Mouse (Mus musculus) hindbrain, embryonic 13.5 days (tissue): ENCODE results near the gene Sptbn2. TPM values are rescaled to one million over a fixed set of nuclear protein-coding genes. Genes with fewer than 3 reads are reported as not detected.

Source experiments
- ATAC-seq: fragments of 200-750 bp; cut with Nextera tagmentation; 2 replicates; pipeline ENCODE4 v1.8.0; 2017; ENCODE audit warnings: moderate TSS enrichment; ENCODE audit not compliant: low FRiP score
- H3K27ac ChIP-seq: fragments of 300-500 bp; sonication (generic); 2 replicates; pipeline ENCODE4 v1.5.1; 2015; ENCODE audit warnings: inconsistent platforms, mild to moderate bottlenecking, moderate library complexity
- H3K27me3 ChIP-seq: fragments of 300-500 bp; sonication (generic); 2 replicates; pipeline ENCODE4 v1.6.1; 2015; ENCODE audit warnings: mild to moderate bottlenecking, inconsistent platforms
- H3K36me3 ChIP-seq: fragments of 300-500 bp; sonication (generic); 2 replicates; pipeline ENCODE4 v1.6.1; 2015; ENCODE audit warnings: mild to moderate bottlenecking, inconsistent platforms
- H3K4me1 ChIP-seq: fragments of 300-500 bp; sonication (generic); replicated peaks from 2 replicates; pipeline ENCODE4 v1.6.1; 2015; ENCODE audit warnings: inconsistent platforms
- H3K4me2 ChIP-seq: fragments of 300-500 bp; sonication (generic); 2 replicates; pipeline ENCODE4 v1.6.1; 2015; ENCODE audit warnings: inconsistent platforms, mild to moderate bottlenecking, moderate library complexity
- H3K4me3 ChIP-seq: fragments of 300-500 bp; sonication (generic); 2 replicates; pipeline ENCODE4 v1.5.1; 2015; ENCODE audit warnings: mild to moderate bottlenecking, inconsistent platforms
- H3K9ac ChIP-seq: fragments of 300-500 bp; sonication (generic); 2 replicates; pipeline ENCODE4 v1.6.1; 2015; ENCODE audit warnings: mild to moderate bottlenecking, inconsistent platforms
- H3K9me3 ChIP-seq: fragments of 300-500 bp; sonication (generic); 2 replicates; pipeline ENCODE4 v1.6.1; 2016; ENCODE audit warnings: inconsistent platforms
- WGBS: fragments of 180-500 bp; shearing (Covaris S2); methylation state at CpG from one replicate; pipeline ENCODE4 v1.1.7; 2015; 5-methylcytosine and 5-hydroxymethylcytosine counted together
- polyA plus RNA-seq: library from polyadenylated mRNA; unstranded; fragments of >200 nt; fragmentation: Nextera tagmentation; extraction: Ambion mirVana; gene quantifications from 2 replicates; pipeline ENCODE4 v1.2.1, GENCODE M21; 2015

Gene Sptbn2
- polyA plus RNA-seq, 1 experiment from 2014 or later, result 30.0 TPM

GRCm38 (mm10) chr19:4737866-4738265 is 26.9 kb downstream of the Sptbn2 start:
- WGBS, result 91% methylated on average over 13 of the region's 13 CpGs

GRCm38 (mm10) chr19:4739053-4739452 is 28.1 kb downstream of the Sptbn2 start:
- Histone ChIP-seq H3K36me3 (peaks cover 87% of the 10 kb centered on the region), H3K4me3 (no peak overlapping the region), H3K27me3 (no peaks in the 10 kb centered on the region), H3K9ac (no peak overlapping the region), H3K4me1 (no peaks in the 10 kb centered on the region), H3K4me2 (no peak overlapping the region), H3K27ac (no peak overlapping the region), H3K9me3 (no peaks in the 10 kb centered on the region)
- no peak for ATAC-seq
- 95% methylated on average over 11 of the region's 11 CpGs for WGBS

More at GRCm38 (mm10) chr19:4737866-4738265, 26.9 kb downstream of the Sptbn2 start:
- Histone ChIP-seq H3K36me3 (peaks cover 91% of the 10 kb centered on the region), H3K9me3 (no peaks in the 10 kb centered on the region), H3K4me1 (no peaks in the 10 kb centered on the region), H3K4me3 (no peak overlapping the region), H3K27me3 (no peaks in the 10 kb centered on the region), H3K9ac (no peak overlapping the region), H3K27ac (no peak overlapping the region), H3K4me2 (no peak overlapping the region)
- no peak for ATAC-seq

DNA sequence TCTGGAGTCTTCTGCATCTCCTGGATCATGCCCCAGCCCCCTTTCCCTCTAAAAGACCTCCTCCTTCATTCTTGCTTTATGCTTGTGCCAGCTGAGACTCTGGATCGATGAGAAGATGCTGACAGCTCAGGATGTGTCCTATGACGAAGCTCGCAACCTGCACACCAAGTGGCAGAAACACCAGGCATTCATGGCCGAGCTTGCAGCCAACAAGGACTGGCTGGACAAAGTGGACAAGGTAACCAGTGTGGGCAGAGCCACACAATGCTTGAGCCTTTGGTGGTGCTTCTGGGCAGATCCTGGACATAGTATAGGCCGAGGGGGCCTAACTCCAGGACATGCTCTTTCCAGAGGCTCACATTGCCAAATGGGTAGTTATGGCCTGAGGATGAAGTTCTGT is 28.8 kb downstream of the Sptbn2 start:
- ATAC-seq, result no peak
- Histone ChIP-seq H3K9ac (no peak overlapping the region), H3K27me3 (no peaks in the 10 kb centered on the region), H3K4me1 (no peaks in the 10 kb centered on the region), H3K9me3 (no peaks in the 10 kb centered on the region), H3K36me3 (peaks cover 87% of the 10 kb centered on the region), H3K4me3 (no peak overlapping the region), H3K27ac (no peak overlapping the region), H3K4me2 (no peak overlapping the region)
- 94% methylated on average over 5 of the region's 5 CpGs for WGBS

- Histone ChIP-seq H3K9ac (no peak overlapping the region), H3K4me1 (no peaks in the 10 kb centered on the region), H3K27me3 (no peaks in the 10 kb centered on the region), H3K4me2 (no peak overlapping the region), H3K27ac (no peak overlapping the region), H3K9me3 (no peaks in the 10 kb centered on the region), H3K36me3 (peaks cover 93% of the 10 kb centered on the region), H3K4me3 (no peak overlapping the region)
- no peak for ATAC-seq
- WGBS, result 89% methylated on average over 10 of the region's 10 CpGs
These were observed 30.5 kb downstream of the Sptbn2 start for GRCm38 (mm10) chr19:4741482-4741881.

GRCm38 (mm10) chr19:4742229-4742628 is 31.3 kb downstream of the Sptbn2 start:
- no peak for ATAC-seq
- H3K27ac ChIP-seq, result no peak overlapping the region
- H3K36me3 ChIP-seq, result peaks cover 93% of the 10 kb centered on the region
- H3K9me3 ChIP-seq, result no peaks in the 10 kb centered on the region
- no peaks in the 10 kb centered on the region for H3K4me1 ChIP-seq
- H3K4me3 ChIP-seq, result no peak overlapping the region
- no peak overlapping the region for H3K4me2 ChIP-seq
- H3K9ac ChIP-seq, result no peak overlapping the region
- no peaks in the 10 kb centered on the region for H3K27me3 ChIP-seq
- WGBS, result 92% methylated on average over 6 of the region's 6 CpGs

GRCm38 (mm10) chr19:4743524-4743923 is 32.6 kb downstream of the Sptbn2 start:
- H3K9me3 ChIP-seq, result no peaks in the 10 kb centered on the region
- H3K4me3 ChIP-seq, result no peak overlapping the region
- no peak overlapping the region for H3K27ac ChIP-seq
- no peak overlapping the region for H3K4me2 ChIP-seq
- 36% methylated on average over 5 of the region's 5 CpGs for WGBS
- H3K27me3 ChIP-seq, result no peaks in the 10 kb centered on the region
- no peak overlapping the region for H3K9ac ChIP-seq
- peaks cover 93% of the 10 kb centered on the region for H3K36me3 ChIP-seq
- no peak for ATAC-seq
- no peaks in the 10 kb centered on the region for H3K4me1 ChIP-seq

GRCm38 (mm10) chr19:4744026-4744425 is 33.1 kb downstream of the Sptbn2 start:
- WGBS, result 88% methylated on average over 14 of the region's 14 CpGs
- no peak for ATAC-seq
- H3K9ac ChIP-seq, result no peak overlapping the region

GRCm38 (mm10) chr19:4745057-4745456 is 34.1 kb downstream of the Sptbn2 start:
- Histone ChIP-seq H3K9ac (no peak overlapping the region), H3K4me1 (no peaks in the 10 kb centered on the region), H3K4me2 (no peak overlapping the region), H3K27me3 (no peaks in the 10 kb centered on the region), H3K9me3 (no peaks in the 10 kb centered on the region), H3K4me3 (no peak overlapping the region), H3K36me3 (peaks cover 95% of the 10 kb centered on the region), H3K27ac (no peak overlapping the region)
- WGBS, result 66% methylated on average over 9 of the region's 9 CpGs
- ATAC-seq, result no peak

More at GRCm38 (mm10) chr19:4744026-4744425, 33.1 kb downstream of the Sptbn2 start:
- Histone ChIP-seq H3K4me2 (no peak overlapping the region), H3K27me3 (no peaks in the 10 kb centered on the region), H3K27ac (no peak overlapping the region), H3K4me3 (no peak overlapping the region), H3K36me3 (peaks cover 95% of the 10 kb centered on the region), H3K4me1 (no peaks in the 10 kb centered on the region), H3K9me3 (no peaks in the 10 kb centered on the region)

- no peak for ATAC-seq
- Histone ChIP-seq H3K27ac (no peak overlapping the region), H3K27me3 (no peaks in the 10 kb centered on the region), H3K9me3 (no peaks in the 10 kb centered on the region), H3K9ac (no peak overlapping the region), H3K36me3 (peaks cover 95% of the 10 kb centered on the region), H3K4me3 (no peak overlapping the region), H3K4me1 (no peaks in the 10 kb centered on the region), H3K4me2 (no peak overlapping the region)
- 95% methylated on average over 10 of the region's 10 CpGs for WGBS
These were observed 34.7 kb downstream of the Sptbn2 start for GRCm38 (mm10) chr19:4745681-4746080.

- Histone ChIP-seq H3K36me3 (peaks cover 95% of the 10 kb centered on the region), H3K4me1 (no peaks in the 10 kb centered on the region), H3K27ac (no peak overlapping the region), H3K9ac (no peak overlapping the region; the same call in 1 of the 2 replicates), H3K4me2 (no peak overlapping the region), H3K27me3 (no peaks in the 10 kb centered on the region), H3K9me3 (no peaks in the 10 kb centered on the region), H3K4me3 (no peak overlapping the region)
- WGBS, result 85% methylated on average over 14 of the region's 14 CpGs
- ATAC-seq, result no peak
These were observed 35.6 kb downstream of the Sptbn2 start for GRCm38 (mm10) chr19:4746611-4747010.

GRCm38 (mm10) chr19:4747631-4748312 is 36.8 kb downstream of the Sptbn2 start:
- H3K27ac ChIP-seq, result no peak overlapping the region
- H3K4me2 ChIP-seq, result no peak overlapping the region
- no peak for ATAC-seq
- H3K9ac ChIP-seq, result peak overlapping the region; percentile 15; the same call in 1 of the 2 replicates
- peaks cover 93% of the 10 kb centered on the region for H3K36me3 ChIP-seq
- 97% methylated on average over 9 of the region's 9 CpGs for WGBS
- no peaks in the 10 kb centered on the region for H3K9me3 ChIP-seq
- no peaks in the 10 kb centered on the region for H3K4me1 ChIP-seq
- no peaks in the 10 kb centered on the region for H3K27me3 ChIP-seq
- no peak overlapping the region for H3K4me3 ChIP-seq

GRCm38 (mm10) chr19:4748493-4748892 is 37.5 kb downstream of the Sptbn2 start:
- Histone ChIP-seq H3K4me2 (no peak overlapping the region), H3K27me3 (no peaks in the 10 kb centered on the region), H3K4me3 (no peak overlapping the region), H3K36me3 (peaks cover 94% of the 10 kb centered on the region), H3K9ac (no peak overlapping the region), H3K27ac (no peak overlapping the region), H3K9me3 (no peaks in the 10 kb centered on the region), H3K4me1 (no peaks in the 10 kb centered on the region)
- no peak for ATAC-seq
- WGBS, result 92% methylated on average over 10 of the region's 10 CpGs

DNA sequence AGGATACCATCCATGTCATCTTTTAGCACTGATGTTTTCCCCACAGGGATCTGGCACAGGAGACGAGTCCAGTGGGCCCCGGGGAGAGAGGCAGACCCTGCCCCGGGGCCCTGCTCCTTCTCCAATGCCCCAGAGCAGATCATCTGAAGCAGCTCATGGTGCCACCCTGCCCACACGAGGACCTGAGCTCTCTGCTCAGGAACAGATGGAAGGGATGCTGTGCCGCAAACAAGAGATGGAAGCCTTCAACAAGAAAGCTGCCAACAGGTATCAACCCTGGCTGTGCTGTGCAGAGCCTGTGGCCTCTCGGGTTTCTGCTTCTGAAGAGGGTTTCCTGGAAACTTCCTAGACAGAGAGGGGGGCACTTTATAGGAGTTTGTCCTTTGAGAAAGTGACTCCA is 39.0 kb downstream of the Sptbn2 start:
- WGBS, result 91% methylated on average over 6 of the region's 6 CpGs
- H3K4me2 ChIP-seq, result no peak overlapping the region

More for the DNA sequence above, 39.0 kb downstream of the Sptbn2 start:
- Histone ChIP-seq H3K36me3 (peaks cover 80% of the 10 kb centered on the region), H3K9ac (no peak overlapping the region), H3K9me3 (no peaks in the 10 kb centered on the region), H3K27ac (no peak overlapping the region), H3K4me3 (no peak overlapping the region), H3K4me1 (no peaks in the 10 kb centered on the region), H3K27me3 (no peaks in the 10 kb centered on the region)
- no peak for ATAC-seq
